Mouse (Mus musculus) embryonic facial prominence, embryonic 13.5 days (tissue): ENCODE results near the gene Zfpm1. TPM values are rescaled to one million over a fixed set of nuclear protein-coding genes. Genes with fewer than 3 reads are reported as not detected.
"Not testable (repeated sequence)": the region's sequence is repeated elsewhere in the genome, so short reads cannot be mapped to it uniquely, and the experiment has no call there.

Experiments
- ATAC-seq: fragments of 200-750 bp; cut with Nextera tagmentation; 2 replicates; pipeline ENCODE4 v1.8.0; 2017; ENCODE audit warnings: low read depth; ENCODE audit not compliant: insufficient number of reproducible peaks, insufficient read depth, low FRiP score, low TSS enrichment
- H3K27ac ChIP-seq: fragments of 300-500 bp; sonication (generic); 2 replicates; pipeline ENCODE4 v1.5.1; 2015; ENCODE audit warnings: moderate library complexity, mild to moderate bottlenecking, inconsistent platforms
- H3K27me3 ChIP-seq: fragments of 300-500 bp; sonication (generic); 2 replicates; pipeline ENCODE4 v1.6.1; 2015; ENCODE audit warnings: mild to moderate bottlenecking, inconsistent platforms
- H3K36me3 ChIP-seq: fragments of 300-500 bp; sonication (generic); 2 replicates; pipeline ENCODE4 v1.6.1; 2015; ENCODE audit warnings: mild to moderate bottlenecking, inconsistent platforms
- H3K4me1 ChIP-seq: fragments of 300-500 bp; sonication (generic); 2 replicates; pipeline ENCODE4 v1.6.1; 2015; ENCODE audit warnings: inconsistent platforms
- H3K4me2 ChIP-seq: fragments of 300-500 bp; sonication (generic); 2 replicates; pipeline ENCODE4 v1.6.1; 2015; ENCODE audit warnings: moderate library complexity, mild to moderate bottlenecking, inconsistent platforms
- H3K4me3 ChIP-seq: fragments of 300-500 bp; sonication (generic); 2 replicates; pipeline ENCODE4 v1.5.1; 2015; ENCODE audit warnings: mild to moderate bottlenecking, inconsistent platforms
- H3K9ac ChIP-seq: fragments of 300-500 bp; sonication (generic); 2 replicates; pipeline ENCODE4 v1.6.1; 2015; ENCODE audit warnings: mild to moderate bottlenecking, inconsistent platforms
- H3K9me3 ChIP-seq: fragments of 300-500 bp; sonication (generic); 2 replicates; pipeline ENCODE4 v1.6.1; 2016; ENCODE audit warnings: inconsistent platforms
- WGBS: fragments of 180-500 bp; shearing (Covaris S2); methylation state at CpG from one replicate; pipeline ENCODE4 v1.1.7; 2015; ENCODE audit warnings: mixed read lengths; 5-methylcytosine and 5-hydroxymethylcytosine counted together
- polyA plus RNA-seq: library from polyadenylated mRNA; unstranded; fragments of >200 nt; fragmentation: Nextera tagmentation; extraction: Ambion mirVana; gene quantifications from 2 replicates; pipeline ENCODE4 v1.2.1, GENCODE M21; 2015

Gene Zfpm1
- polyA plus RNA-seq, 1 experiment from 2014 or later: 1.7 TPM

DNA sequence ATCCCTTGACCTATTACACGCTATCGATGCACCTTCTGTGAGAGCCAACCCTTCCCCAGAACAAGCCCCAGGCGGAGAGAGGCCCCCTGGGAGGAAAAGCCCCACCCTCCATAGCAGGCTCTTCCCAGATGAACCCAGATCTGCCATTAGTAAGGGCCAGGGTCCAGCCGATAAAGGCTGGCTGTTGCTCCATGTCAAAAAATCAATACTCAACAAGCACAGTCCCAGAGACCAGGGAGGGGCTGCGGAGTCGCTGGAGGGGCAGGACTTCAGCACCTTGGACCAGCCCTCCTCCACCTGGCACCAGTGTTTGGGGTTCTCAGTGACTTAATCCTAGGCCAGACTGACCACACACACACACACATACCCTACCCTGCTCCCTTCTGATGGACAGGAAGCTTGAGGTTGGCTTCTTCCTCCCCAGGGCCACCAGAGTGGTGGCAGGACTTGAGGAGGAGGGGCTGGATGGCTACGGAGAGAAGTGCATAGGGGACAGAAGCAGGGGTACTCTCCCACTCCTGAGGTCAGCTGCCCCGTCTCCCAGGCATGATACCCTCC is 36.1 kb downstream of the Zfpm1 start:
- H3K9ac ChIP-seq: no peak overlapping the region
- no peak overlapping the region for H3K4me2 ChIP-seq
- no peak for ATAC-seq
- no peaks in the 10 kb centered on the region for H3K36me3 ChIP-seq
- H3K27me3 ChIP-seq: no peaks in the 10 kb centered on the region
- H3K9me3 ChIP-seq: no peaks in the 10 kb centered on the region
- H3K27ac ChIP-seq: no peak overlapping the region
- H3K4me3 ChIP-seq: no peak overlapping the region
- WGBS: 45% methylated on average over 8 of the region's 8 CpGs
- H3K4me1 ChIP-seq: peaks cover 13% of the 10 kb centered on the region

DNA sequence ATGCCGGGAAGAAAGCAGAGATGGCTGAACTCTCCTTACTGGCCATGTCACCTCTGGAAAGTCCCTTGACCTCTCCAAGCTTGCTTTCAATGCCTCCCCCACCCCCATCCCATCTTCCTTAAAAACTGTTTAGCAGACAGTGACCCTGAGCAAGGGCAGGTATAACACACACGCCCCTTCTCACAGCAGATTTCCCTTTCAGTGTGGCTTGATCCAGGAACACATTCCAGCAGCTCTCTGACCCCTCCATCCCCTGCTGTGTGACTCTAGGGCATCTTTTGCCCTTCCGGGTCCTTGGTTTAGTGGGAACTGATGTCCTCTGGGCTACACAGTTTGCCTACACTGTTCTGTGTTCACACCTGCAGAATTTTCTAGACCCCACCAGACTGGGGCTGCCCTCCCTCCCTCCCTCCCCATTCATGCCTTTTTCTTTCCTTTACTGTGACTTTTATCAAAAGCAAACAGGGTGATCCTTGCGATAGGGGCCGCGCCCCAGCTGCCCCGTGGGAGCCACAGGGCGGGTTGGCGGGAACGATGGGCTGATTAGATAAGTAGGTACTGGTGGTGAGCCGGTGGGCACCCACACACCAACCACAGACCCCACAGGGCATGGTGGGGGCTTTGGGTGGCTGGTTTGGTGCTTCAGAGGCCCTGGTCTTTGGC is 37.2 kb downstream of the Zfpm1 start:
- 63% methylated on average over 11 of the region's 11 CpGs for WGBS
- Histone ChIP-seq H3K4me1 (peaks cover 13% of the 10 kb centered on the region), H3K27ac (no peak overlapping the region), H3K9me3 (no peaks in the 10 kb centered on the region), H3K4me3 (no peak overlapping the region), H3K36me3 (no peaks in the 10 kb centered on the region), H3K9ac (no peak overlapping the region), H3K4me2 (no peak overlapping the region), H3K27me3 (no peaks in the 10 kb centered on the region)
- no peak for ATAC-seq

GRCm38 (mm10) chr8:122319708-122320075 is 37.8 kb downstream of the Zfpm1 start:
- no peaks in the 10 kb centered on the region for H3K36me3 ChIP-seq
- ATAC-seq: no peak
- peaks cover 18% of the 10 kb centered on the region for H3K4me1 ChIP-seq
- no peaks in the 10 kb centered on the region for H3K27me3 ChIP-seq
- 75% methylated on average over 7 of the region's 7 CpGs for WGBS
- no peak overlapping the region for H3K27ac ChIP-seq
- no peak overlapping the region for H3K4me2 ChIP-seq
- no peak overlapping the region for H3K9ac ChIP-seq
- no peaks in the 10 kb centered on the region for H3K9me3 ChIP-seq
- H3K4me3 ChIP-seq: no peak overlapping the region

DNA sequence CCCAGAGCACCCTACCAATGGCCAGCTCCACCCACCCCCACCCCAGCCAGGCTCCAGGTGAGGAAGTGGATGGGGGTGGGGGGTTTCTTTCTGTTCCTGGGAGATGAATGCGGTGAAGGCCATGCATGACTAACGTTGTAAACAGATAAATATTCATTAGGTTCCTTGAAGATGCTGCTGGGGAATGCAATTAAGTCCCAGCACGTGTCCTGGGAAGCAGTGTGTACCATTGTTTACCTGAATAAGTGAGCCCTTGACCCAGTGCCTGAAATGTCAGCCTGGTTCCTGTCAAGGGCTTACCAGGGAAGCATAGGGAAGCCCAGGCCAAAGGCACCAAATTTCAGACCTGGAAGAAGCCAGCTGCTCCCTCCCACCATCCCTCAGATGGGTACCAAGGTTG is 38.6 kb downstream of the Zfpm1 start:
- no peaks in the 10 kb centered on the region for H3K36me3 ChIP-seq
- peaks cover 18% of the 10 kb centered on the region for H3K4me1 ChIP-seq
- no peaks in the 10 kb centered on the region for H3K9me3 ChIP-seq
- no peak overlapping the region for H3K4me2 ChIP-seq
- no peak overlapping the region for H3K27ac ChIP-seq
- H3K4me3 ChIP-seq: no peak overlapping the region
- ATAC-seq: no peak
- no peak overlapping the region for H3K9ac ChIP-seq
- no peaks in the 10 kb centered on the region for H3K27me3 ChIP-seq
- 22% methylated on average over 3 of the region's 3 CpGs for WGBS

DNA sequence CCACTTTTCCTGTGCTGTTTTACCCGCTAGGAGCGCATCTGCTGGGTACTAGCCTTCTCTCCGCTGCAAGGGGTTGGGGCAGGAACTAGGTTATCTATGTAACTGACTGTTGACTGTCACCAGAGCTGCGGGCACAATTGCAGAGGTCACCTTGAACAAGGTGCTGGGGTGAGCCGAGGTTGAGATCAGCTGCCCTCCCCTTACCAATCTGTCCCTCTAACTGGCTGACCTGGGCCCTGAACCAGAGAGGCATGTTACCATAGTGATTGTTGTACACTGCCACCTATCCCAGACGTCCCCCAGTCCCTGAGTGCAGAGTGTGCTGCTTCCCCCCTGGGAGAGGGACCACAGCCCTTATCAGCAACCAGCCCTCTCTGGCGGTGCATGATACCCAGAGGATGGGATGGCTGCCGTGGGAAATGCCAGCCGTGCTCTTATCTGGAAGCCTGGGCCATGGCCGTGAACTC is 39.5 kb downstream of the Zfpm1 start:
- H3K36me3 ChIP-seq: no peaks in the 10 kb centered on the region
- WGBS: 72% methylated on average over 10 of the region's 10 CpGs
- no peaks in the 10 kb centered on the region for H3K27me3 ChIP-seq
- H3K4me2 ChIP-seq: no peak overlapping the region
- H3K9me3 ChIP-seq: no peaks in the 10 kb centered on the region
- H3K4me3 ChIP-seq: no peak overlapping the region
- H3K4me1 ChIP-seq: peaks cover 23% of the 10 kb centered on the region
- H3K27ac ChIP-seq: no peak overlapping the region
- H3K9ac ChIP-seq: no peak overlapping the region
- ATAC-seq: no peak

- Histone ChIP-seq H3K9ac (no peak overlapping the region), H3K9me3 (no peaks in the 10 kb centered on the region), H3K4me1 (peaks cover 23% of the 10 kb centered on the region), H3K36me3 (no peaks in the 10 kb centered on the region), H3K4me3 (no peak overlapping the region), H3K4me2 (no peak overlapping the region), H3K27ac (no peak overlapping the region), H3K27me3 (no peaks in the 10 kb centered on the region)
- 91% methylated on average over 7 of the region's 7 CpGs for WGBS
- no peak for ATAC-seq
These were observed 40.2 kb downstream of the Zfpm1 start for GRCm38 (mm10) chr8:122322126-122322525.

GRCm38 (mm10) chr8:122322792-122323191 is 40.9 kb downstream of the Zfpm1 start:
- H3K27me3 ChIP-seq: no peaks in the 10 kb centered on the region
- no peak for ATAC-seq
- no peak overlapping the region for H3K4me2 ChIP-seq
- no peaks in the 10 kb centered on the region for H3K9me3 ChIP-seq
- H3K36me3 ChIP-seq: no peaks in the 10 kb centered on the region
- no peak overlapping the region for H3K4me3 ChIP-seq
- H3K9ac ChIP-seq: no peak overlapping the region
- no peak overlapping the region for H3K27ac ChIP-seq
- WGBS: 58% methylated on average over 11 of the region's 11 CpGs
- peaks cover 26% of the 10 kb centered on the region for H3K4me1 ChIP-seq

GRCm38 (mm10) chr8:122323951-122324402 is 42.0 kb downstream of the Zfpm1 start:
- WGBS: 11% methylated on average over 11 of the region's 13 CpGs

DNA sequence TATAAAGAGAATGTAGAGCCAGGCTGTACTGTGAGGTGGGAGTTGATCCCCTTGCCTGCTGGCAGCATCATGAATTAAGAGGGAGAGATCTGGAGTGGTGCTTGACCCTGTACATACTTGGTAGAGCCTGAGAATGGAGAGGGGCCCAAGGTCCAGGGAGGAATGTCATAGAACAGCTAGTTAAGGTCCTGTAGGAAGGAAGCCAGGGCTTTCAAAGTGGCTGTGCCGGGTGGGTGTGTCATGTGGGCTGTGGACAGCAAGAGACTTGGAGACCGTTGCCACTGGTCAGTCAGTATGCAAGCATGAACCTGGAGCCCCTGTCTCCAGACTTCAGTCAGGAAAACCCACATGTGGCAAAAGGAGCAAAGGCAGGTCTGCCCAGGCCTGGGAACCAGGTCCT is 43.3 kb downstream of the Zfpm1 start:
- Histone ChIP-seq H3K4me3 (no peak overlapping the region), H3K9me3 (no peaks in the 10 kb centered on the region), H3K36me3 (no peaks in the 10 kb centered on the region), H3K4me2 (no peak overlapping the region), H3K27ac (no peak overlapping the region), H3K27me3 (no peaks in the 10 kb centered on the region), H3K9ac (no peak overlapping the region), H3K4me1 (peaks cover 21% of the 10 kb centered on the region)
- 92% methylated on average over 2 of the region's 2 CpGs for WGBS
- ATAC-seq: no peak

More at GRCm38 (mm10) chr8:122323951-122324402, 42.0 kb downstream of the Zfpm1 start:
- peaks cover 25% of the 10 kb centered on the region for H3K4me1 ChIP-seq
- not testable (repeated sequence) for H3K4me3 ChIP-seq, H3K9ac ChIP-seq, H3K27ac ChIP-seq, ATAC-seq, H3K9me3 ChIP-seq, H3K36me3 ChIP-seq, H3K27me3 ChIP-seq, H3K4me2 ChIP-seq

- H3K9ac ChIP-seq: no peak overlapping the region
- no peak overlapping the region for H3K27ac ChIP-seq
- H3K4me1 ChIP-seq: peaks cover 18% of the 10 kb centered on the region
- no peak overlapping the region for H3K4me3 ChIP-seq
- no peak overlapping the region for H3K4me2 ChIP-seq
- H3K9me3 ChIP-seq: no peaks in the 10 kb centered on the region
- 21% methylated on average over 14 of the region's 14 CpGs for WGBS
- no peaks in the 10 kb centered on the region for H3K27me3 ChIP-seq
- ATAC-seq: no peak
- no peaks in the 10 kb centered on the region for H3K36me3 ChIP-seq
These were observed 44.2 kb downstream of the Zfpm1 start for GRCm38 (mm10) chr8:122326114-122326542.

DNA sequence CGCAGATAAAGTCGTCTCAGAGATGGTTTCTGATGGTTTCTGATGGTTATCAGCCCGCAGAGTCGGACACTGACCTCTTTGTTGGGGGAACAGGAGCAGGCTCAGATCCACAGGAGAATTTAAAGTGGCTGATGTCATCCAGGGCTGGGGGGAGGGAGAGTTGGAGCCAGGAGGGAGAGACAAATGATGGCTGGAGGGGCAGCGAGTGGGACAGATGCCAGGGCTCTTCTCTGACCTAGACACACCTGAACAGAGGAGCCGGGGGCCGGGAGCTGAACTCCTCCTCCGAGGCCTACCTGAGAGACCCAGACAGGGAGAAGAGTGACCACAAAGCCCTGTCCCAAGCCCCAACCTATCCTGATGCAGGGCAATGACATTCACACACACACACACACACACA is 47.1 kb downstream of the Zfpm1 start:
- Histone ChIP-seq H3K27ac (no peak overlapping the region), H3K4me3 (no peak overlapping the region), H3K4me2 (no peak overlapping the region), H3K9ac (no peak overlapping the region), H3K4me1 (peaks cover 21% of the 10 kb centered on the region), H3K36me3 (peaks cover 1% of the 10 kb centered on the region; the same call in 1 of the 2 replicates), H3K27me3 (peaks cover 2% of the 10 kb centered on the region), H3K9me3 (no peaks in the 10 kb centered on the region)
- no peak for ATAC-seq
- 61% methylated on average over 8 of the region's 8 CpGs for WGBS

GRCm38 (mm10) chr8:122329553-122330239 is 47.8 kb downstream of the Zfpm1 start:
- Histone ChIP-seq H3K4me1 (peaks cover 15% of the 10 kb centered on the region), H3K27me3 (peaks cover 8% of the 10 kb centered on the region), H3K9ac (no peak overlapping the region), H3K36me3 (peaks cover 8% of the 10 kb centered on the region), H3K27ac (no peak overlapping the region), H3K4me3 (no peak overlapping the region), H3K9me3 (no peaks in the 10 kb centered on the region), H3K4me2 (no peak overlapping the region)
- 79% methylated on average over 22 of the region's 22 CpGs for WGBS
- ATAC-seq: no peak
